Mouse (Mus musculus) spleen, adult 12 weeks (tissue): ENCODE measurements at regions not wholly inside any gene's neighbourhood (a gene's known extent, or its start where the extent isn't known, plus 50 kb on each side); places are given as distances from the start of the nearest gene placed in this dataset.

Experiments used
- DNase-seq: peaks from one replicate; pipeline ENCODE4 v3.0.0; 2022; ENCODE audit warnings: low spot score

DNA sequence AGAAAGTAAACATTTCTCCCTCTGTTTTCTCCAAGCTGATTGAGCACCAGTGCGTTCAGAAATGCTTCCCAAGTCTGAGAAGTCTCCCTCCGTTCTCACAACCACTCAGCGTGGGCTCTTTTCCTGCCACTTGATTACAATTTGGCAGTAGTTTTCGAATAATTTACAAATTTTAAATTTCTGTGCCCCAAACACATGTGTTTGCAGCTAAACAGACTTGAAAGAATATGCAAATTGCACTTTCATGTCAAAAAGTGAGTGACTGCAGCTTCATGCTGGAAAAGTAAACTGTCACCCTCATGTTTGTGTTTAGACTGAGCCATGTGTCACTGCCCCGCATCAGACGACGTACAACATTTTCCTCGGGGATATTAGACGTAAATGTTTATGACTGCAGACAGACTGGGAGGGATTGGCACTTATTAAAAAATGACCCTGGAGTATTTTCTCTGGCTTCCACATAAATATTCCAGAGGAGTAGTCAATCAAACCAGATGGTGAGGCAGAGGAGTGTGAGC, 70.6 kb upstream of the Six2 start:
- DNase-seq, result no peak

DNA sequence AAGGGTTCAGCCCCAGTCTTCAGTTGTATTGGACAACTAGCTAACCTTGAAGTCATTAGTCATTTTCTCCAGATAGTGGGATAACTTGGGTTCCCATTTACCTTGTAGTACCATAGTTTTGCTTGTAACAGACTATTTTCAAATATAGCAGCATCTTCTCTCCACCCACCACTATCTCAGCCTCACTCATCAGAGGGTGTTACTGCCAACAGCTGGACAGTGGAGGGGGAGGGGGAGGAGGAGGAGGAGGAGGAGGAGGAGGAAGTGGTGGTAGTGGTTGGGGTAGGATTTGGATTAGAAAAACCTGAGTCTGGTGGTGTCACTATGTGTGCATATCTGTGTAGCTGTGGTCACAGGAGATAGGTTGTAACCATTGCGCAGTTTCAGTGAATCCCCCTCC, 69.6 kb upstream of the Six2 start:
- DNase-seq, result no peak

DNA sequence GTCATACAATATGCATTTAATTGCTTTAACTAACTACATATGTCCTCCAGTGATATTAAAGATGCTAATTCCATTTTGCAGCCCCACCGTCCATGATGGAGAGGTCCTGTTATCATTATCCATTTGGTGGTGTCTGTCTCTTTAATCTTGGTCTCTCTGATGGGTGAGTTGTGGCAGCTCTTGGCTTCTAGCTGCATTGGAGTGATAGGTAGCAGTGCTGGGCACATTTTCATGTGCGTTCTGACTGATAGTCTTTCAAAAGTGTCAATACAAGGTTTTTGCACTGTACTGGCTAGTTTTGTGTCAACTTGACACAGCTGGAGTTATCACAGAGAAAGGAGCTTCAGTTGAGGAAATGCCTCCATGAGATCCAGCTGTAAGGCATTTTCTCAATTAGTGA, 67.5 kb upstream of the Six2 start:
- DNase-seq, result no peak

DNA sequence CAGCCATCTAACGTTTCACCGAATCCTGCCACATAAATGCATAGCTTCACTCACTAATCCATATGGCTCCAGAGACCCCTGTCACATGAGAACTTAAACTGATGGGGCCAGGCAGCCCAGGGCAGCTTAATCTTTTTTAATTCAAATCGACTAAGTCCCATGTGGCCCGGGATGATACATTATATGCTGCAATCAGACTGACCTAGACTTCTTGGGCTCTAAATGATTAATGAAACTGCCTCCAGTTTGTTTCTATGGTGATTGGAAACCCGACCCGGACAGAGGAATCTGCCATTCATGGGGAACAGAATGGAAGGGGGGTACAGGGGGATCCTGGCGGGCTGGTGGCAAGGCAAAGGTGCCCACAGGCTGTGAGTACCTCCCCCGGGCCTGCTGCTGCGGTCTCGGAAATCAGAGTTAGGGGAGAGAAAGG, 60.6 kb upstream of the Six2 start:
- no peak for DNase-seq

DNA sequence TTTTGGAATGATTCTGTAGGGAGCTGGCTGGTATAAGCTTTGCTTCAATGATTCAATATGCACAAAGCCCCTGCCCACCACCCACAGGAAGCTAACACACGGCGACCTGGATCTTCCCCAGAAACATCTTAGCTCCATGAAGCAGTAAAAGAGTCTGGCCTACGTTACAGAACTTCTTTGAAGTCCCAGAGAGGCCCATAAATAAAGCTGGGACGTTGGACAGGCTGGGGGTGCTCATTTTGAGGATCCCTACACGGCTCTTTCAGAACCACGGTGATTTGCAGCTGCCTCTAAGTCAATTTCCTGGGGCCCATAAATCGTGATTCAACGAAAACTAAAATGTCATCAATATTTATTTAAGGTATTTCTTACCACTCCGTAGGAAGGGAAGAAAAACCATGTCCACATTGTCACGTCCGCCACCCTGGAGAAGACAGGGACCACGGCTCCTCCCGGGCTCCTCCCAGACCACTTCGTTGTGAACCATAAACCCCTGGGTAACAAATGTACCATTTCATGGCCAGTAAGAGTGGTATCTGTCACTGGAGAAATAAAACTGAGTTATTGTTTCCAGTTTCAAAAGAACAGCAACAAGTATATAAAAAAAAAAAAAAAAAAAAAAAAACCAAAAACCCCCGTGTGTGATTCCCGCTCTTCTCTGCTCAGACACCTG, 60.0 kb upstream of the Six2 start:
- DNase-seq, result no peak
